Mouse (Mus musculus): ENCODE results near the gene Pten. TPM values are rescaled to one million over a fixed set of nuclear protein-coding genes. Genes with fewer than 3 reads are reported as not detected.

Gene Pten
- polyA plus RNA-seq, 1 experiment from 2014 or later = 10.1 TPM

DNA sequence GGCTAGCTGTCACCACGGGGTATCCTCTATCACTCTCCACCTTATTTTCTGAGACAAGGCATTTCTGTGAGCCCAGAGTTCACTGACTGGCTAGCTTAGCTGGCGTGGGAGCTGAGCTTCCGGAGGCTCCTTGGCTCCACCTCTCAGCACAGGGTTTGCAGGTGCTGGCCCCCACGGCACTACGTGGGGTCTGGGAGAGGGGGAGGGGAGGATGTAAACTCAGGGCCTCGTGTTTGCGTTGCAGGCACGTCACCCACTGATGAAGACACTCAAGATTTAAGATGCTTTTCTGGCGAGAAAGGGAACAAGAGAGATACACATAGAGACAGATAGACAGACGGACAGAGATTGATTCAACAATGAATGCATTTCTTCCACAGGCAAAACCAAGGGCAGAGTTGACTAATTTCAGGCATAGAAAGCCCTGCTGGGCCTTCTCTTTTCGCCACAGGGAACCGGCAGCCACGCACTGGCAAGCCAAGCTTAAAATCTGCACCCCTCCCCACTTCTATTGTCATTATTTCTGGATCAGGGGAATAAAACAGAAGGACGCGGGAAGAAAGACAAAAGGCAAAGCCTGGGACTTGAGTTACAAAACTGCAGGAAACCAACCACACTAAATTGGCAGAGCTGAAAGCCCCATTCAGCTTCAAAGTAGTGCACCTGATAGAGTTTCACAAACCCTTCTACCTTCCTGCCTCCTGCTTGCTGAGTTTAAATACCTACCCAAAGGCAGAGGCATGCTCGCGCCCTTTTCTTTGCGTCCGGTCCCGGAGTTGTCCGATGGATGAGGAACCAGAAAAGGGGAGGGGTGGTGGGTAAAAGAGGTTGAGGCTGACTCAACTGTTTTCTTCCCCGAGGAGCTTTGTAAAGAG, 30.6 kb upstream of the Pten start:
- H3K4me1 ChIP-seq = peaks cover 11% of the 10 kb centered on the region
- ATAC-seq (ENCODE audit: insufficient number of reproducible peaks, low FRiP score, low TSS enrichment, low read depth) = no peak
- H3K4me3 ChIP-seq (replicated peaks) = no peak overlapping the region
- 5% methylated on average over 22 of the region's 22 CpGs for WGBS
- peaks cover 12% of the 10 kb centered on the region; the same call in 1 of the 2 replicates for H3K27me3 ChIP-seq
- H3K36me3 ChIP-seq = no peaks in the 10 kb centered on the region
- no peak overlapping the region for H3K27ac ChIP-seq (replicated peaks)
- no peaks in the 10 kb centered on the region for H3K9me3 ChIP-seq (replicated peaks)
- H3K9ac ChIP-seq = no peak overlapping the region
- peak overlapping the region; percentile 19; the same call in 1 of the 2 replicates for H3K4me2 ChIP-seq (replicated peaks)

DNA sequence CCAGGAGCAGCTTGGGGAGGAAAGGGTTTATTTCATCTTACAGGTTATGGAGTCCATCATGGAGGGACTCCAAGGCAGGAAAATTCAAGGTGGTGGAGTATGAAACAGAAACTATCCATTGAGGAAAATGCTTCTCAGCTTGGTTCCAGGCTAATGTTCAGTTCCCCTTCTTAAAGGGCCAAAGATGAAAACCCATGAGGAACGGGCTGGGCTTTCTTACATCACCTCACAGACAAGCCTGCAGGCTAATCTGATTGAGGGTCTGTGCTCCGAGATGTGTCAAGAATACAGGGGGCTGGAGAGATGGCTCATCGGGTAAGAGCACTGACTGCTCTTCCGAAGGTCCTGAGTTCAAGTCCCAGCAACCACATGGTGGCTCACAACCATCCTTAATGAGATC, 27.5 kb upstream of the Pten start:
- Histone ChIP-seq H3K4me1 (peaks cover 11% of the 10 kb centered on the region), H3K27me3 (peaks cover 12% of the 10 kb centered on the region; the same call in 1 of the 2 replicates), H3K27ac (replicated peaks) (no peak overlapping the region), H3K36me3 (no peaks in the 10 kb centered on the region), H3K9ac (no peak overlapping the region), H3K4me2 (replicated peaks) (no peak overlapping the region), H3K4me3 (replicated peaks) (no peak overlapping the region), H3K9me3 (replicated peaks) (no peaks in the 10 kb centered on the region)
- no peak for ATAC-seq (ENCODE audit: insufficient number of reproducible peaks, low FRiP score, low TSS enrichment, low read depth)
- 82% methylated on average over 4 of the region's 4 CpGs for WGBS

DNA sequence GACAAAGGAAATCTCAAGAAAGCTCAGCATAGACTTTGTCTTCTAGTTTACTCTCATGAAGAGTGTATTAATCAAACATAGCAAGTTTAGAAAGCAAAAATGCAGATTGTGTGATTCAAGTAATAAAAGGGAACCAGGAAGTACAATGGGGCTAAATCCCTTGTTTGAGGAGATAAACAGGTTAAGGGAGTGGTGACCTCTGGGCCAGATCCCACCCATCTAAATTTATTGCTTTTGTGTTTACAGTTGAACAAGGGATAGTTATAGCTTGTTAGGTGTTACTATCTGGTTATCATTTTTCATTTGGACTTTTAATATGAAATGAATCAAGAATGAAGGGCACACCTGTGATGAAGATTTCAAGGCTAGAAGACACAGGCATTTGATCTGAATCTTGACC, 24.4 kb upstream of the Pten start:
- ATAC-seq (ENCODE audit: insufficient number of reproducible peaks, low FRiP score, low TSS enrichment, low read depth) = no peak
- Histone ChIP-seq H3K4me1 (no peaks in the 10 kb centered on the region), H3K27me3 (no peaks in the 10 kb centered on the region), H3K4me3 (replicated peaks) (no peak overlapping the region), H3K27ac (replicated peaks) (no peak overlapping the region), H3K9ac (no peak overlapping the region), H3K4me2 (replicated peaks) (no peak overlapping the region), H3K36me3 (no peaks in the 10 kb centered on the region), H3K9me3 (replicated peaks) (no peaks in the 10 kb centered on the region)

DNA sequence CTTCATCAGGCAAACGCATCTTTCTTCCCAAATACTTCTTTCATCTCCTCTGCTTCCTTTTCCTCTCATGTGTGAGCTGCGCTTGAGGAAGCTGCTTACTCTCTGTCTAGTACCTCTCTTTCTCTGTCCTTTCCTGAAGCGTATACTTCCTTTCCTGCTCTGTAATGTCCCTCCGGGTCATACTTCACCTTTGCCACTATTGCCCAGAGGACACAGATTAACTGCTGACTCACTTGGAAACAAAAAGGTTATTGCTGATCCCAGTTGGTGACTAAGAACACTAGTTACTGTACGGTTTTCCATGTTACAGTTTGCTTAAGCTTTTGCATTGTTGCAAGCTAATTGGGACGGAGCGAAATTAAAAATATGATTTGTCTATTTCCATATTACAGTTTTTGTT, 19.5 kb upstream of the Pten start:
- ATAC-seq (ENCODE audit: insufficient number of reproducible peaks, low FRiP score, low TSS enrichment, low read depth) = no peak
- Histone ChIP-seq H3K9me3 (replicated peaks) (no peaks in the 10 kb centered on the region), H3K4me2 (replicated peaks) (no peak overlapping the region), H3K36me3 (no peaks in the 10 kb centered on the region), H3K9ac (no peak overlapping the region), H3K27me3 (no peaks in the 10 kb centered on the region), H3K27ac (replicated peaks) (no peak overlapping the region), H3K4me3 (replicated peaks) (no peak overlapping the region), H3K4me1 (no peaks in the 10 kb centered on the region)
- 85% methylated on average over 7 of the region's 7 CpGs for WGBS

DNA sequence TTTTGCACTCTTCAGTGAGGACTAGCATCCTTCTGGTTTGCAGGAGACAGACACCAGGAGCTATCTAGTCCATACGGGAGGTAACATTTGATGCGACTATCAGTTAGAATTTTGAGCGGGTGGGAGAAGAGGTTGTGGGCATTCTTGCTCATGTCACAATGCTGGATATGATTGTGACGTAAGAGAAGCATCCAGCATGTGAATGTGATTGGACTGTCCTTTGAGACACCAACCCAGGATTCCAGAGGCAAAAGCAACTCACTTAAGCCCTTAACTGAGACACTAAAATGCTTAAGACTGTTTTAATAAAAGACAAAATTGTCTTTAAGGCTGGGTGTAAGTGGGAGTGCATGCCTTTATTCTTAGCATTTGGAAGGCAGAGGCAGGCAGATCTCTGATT, 17.6 kb upstream of the Pten start, which contains the start of gene Atad1:
Atad1 (minus strand) TSS at position 101 of the 400 bp plus-strand sequence.
- no peak for ATAC-seq (ENCODE audit: insufficient number of reproducible peaks, low FRiP score, low TSS enrichment, low read depth)
- H3K9ac ChIP-seq = no peak within 1 kb of the TSS
- no peaks in the 10 kb centered on the region for H3K36me3 ChIP-seq
- no peak within 1 kb of the TSS for H3K27ac ChIP-seq (replicated peaks)
- WGBS = 94% methylated on average over 4 of the region's 4 CpGs
- no peak within 1 kb of the TSS for H3K4me2 ChIP-seq (replicated peaks)
- H3K4me1 ChIP-seq = no peaks in the 10 kb centered on the region
- H3K27me3 ChIP-seq = no peaks in the 10 kb centered on the region
- no peaks in the 10 kb centered on the region for H3K9me3 ChIP-seq (replicated peaks)
- H3K4me3 ChIP-seq (replicated peaks) = no peak within 1 kb of the TSS

DNA sequence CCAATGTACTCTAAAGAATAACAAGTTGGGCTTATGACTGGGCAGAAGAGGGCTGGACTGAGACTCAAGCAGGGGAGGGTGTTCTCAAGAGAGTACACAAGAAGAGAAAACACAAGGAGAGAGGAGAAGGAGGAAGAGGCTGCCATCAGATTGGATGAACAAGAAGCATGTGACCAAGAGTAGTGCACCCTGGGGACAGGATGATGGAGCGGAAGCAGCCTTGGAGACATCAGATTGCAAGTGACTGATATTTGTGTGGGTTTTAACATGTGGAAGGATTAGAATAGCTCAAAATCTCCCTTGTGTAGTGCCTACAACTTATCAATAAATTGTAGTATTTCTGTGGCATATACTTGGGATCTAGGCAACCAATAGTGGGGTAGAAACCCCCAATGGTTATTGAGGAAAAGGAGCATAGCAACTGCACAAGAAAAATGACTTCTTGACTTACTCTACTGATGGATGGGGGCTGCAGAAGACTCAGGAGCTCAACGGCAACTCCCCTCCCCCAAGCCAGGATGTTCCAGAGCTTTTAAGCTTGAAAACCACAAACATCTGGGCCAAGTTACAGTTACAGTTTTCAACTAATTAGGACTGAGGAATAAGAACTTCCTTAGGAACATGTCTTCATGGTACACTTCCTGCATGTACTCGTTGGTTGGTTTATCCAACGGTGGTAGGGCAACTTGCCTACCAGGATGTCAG, 16.5 kb upstream of the Pten start:
- no peaks in the 10 kb centered on the region for H3K27me3 ChIP-seq
- H3K36me3 ChIP-seq = no peaks in the 10 kb centered on the region
- H3K27ac ChIP-seq (replicated peaks) = no peak overlapping the region
- no peak overlapping the region for H3K4me3 ChIP-seq (replicated peaks)
- H3K9ac ChIP-seq = no peak overlapping the region
- H3K4me1 ChIP-seq = no peaks in the 10 kb centered on the region
- 43% methylated on average over 4 of the region's 4 CpGs for WGBS
- H3K9me3 ChIP-seq (replicated peaks) = no peaks in the 10 kb centered on the region
- H3K4me2 ChIP-seq (replicated peaks) = no peak overlapping the region
- ATAC-seq (ENCODE audit: insufficient number of reproducible peaks, low FRiP score, low TSS enrichment, low read depth) = no peak

DNA sequence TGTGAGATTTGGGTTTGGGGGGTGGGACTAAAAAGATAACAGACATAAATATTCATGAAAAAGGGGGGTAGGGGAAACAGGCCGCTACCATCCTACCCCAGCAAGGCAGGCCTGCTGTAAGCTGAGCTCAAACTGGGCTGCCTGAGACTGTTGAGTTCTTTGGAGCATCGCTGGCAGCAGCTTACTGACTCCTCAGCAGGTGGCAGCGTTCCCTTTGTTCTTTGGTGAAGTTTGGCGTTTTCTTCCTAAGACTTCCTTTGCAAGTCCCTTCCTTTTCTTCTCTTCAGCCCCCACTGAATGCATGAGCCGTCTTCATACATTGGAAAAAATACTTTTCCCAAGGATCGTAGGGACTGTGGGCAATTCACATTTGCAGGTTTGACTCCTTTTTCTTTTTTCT, 7.9 kb upstream of the Pten start:
- 15% methylated on average over 6 of the region's 6 CpGs for whole genome bisulfite sequencing
- H3K27me3 ChIP-seq = peaks cover 7% of the 10 kb centered on the region; the same call in 1 of the 2 replicates
- no peaks in the 10 kb centered on the region for H3K9me3 ChIP-seq (replicated peaks)
- no peak overlapping the region for H3K9ac ChIP-seq
- no peaks in the 10 kb centered on the region for H3K36me3 ChIP-seq
- H3K27ac ChIP-seq (replicated peaks) = no peak overlapping the region
- ATAC-seq (ENCODE audit: insufficient number of reproducible peaks, low FRiP score, low TSS enrichment, low read depth) = no peak
- H3K4me3 ChIP-seq (replicated peaks) = no peak overlapping the region
- no peaks in the 10 kb centered on the region for H3K4me1 ChIP-seq
- H3K4me2 ChIP-seq (replicated peaks) = no peak overlapping the region

DNA sequence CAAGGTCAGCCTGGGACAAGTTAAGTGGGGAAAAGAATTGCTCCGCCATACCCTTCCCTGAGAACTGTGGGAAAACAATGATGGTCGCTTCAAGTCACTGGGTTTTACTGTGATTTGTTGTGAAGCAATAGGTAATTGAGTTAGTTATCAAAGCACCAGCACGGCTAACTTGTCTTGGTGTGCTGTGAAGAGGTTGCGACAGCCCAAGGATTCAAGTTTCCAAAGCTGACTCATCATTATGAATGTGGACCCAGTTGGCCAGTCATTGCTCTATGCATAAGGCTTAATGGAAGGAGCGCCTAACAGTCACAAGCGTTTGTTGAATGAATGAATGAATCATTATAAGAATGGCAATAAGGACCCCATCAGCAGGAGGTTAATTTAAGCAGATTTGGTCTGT, 4.9 kb upstream of the Pten start:
- Histone ChIP-seq H3K4me2 (replicated peaks) (no peak overlapping the region), H3K4me1 (0 out of 2 replicates have a peak, but pooled peaks cover 11% of the 10 kb centered on the region), H3K27ac (replicated peaks) (no peak overlapping the region), H3K4me3 (replicated peaks) (no peak overlapping the region), H3K27me3 (peaks cover 12% of the 10 kb centered on the region; the same call in 1 of the 2 replicates), H3K36me3 (no peaks in the 10 kb centered on the region), H3K9ac (no peak overlapping the region), H3K9me3 (replicated peaks) (no peaks in the 10 kb centered on the region)
- no peak for ATAC-seq (ENCODE audit: insufficient number of reproducible peaks, low FRiP score, low TSS enrichment, low read depth)
- 90% methylated on average over 6 of the region's 6 CpGs for WGBS

DNA sequence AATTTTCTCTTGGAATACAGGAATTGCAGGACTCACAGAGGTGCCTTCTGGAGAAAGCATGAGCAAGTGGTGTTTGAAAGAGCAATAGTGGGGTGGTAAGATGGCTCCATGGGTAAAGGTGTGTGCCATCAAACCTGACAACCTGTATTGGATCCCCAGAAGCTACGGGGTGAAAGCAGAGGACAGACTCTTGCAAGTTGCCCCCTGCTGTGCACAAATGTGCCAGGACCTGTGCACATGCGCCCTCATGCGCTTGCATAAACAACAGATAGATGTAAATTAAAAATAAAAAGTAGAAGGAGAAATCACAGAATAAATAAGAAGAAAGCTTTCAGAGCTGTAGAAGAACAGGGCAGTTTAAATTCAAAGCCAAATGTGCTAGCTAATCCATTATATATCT, 3.9 kb upstream of the Pten start:
- H3K27ac ChIP-seq (replicated peaks) = no peak overlapping the region
- 0 out of 2 replicates have a peak, but pooled peaks cover 11% of the 10 kb centered on the region for H3K4me1 ChIP-seq
- peaks cover 12% of the 10 kb centered on the region; the same call in 1 of the 2 replicates for H3K27me3 ChIP-seq
- H3K36me3 ChIP-seq = no peaks in the 10 kb centered on the region
- H3K9ac ChIP-seq = no peak overlapping the region
- no peaks in the 10 kb centered on the region for H3K9me3 ChIP-seq (replicated peaks)
- no peak overlapping the region for H3K4me3 ChIP-seq (replicated peaks)
- no peak for ATAC-seq (ENCODE audit: insufficient number of reproducible peaks, low FRiP score, low TSS enrichment, low read depth)
- 84% methylated on average over 3 of the region's 3 CpGs for WGBS
- no peak overlapping the region for H3K4me2 ChIP-seq (replicated peaks)

DNA sequence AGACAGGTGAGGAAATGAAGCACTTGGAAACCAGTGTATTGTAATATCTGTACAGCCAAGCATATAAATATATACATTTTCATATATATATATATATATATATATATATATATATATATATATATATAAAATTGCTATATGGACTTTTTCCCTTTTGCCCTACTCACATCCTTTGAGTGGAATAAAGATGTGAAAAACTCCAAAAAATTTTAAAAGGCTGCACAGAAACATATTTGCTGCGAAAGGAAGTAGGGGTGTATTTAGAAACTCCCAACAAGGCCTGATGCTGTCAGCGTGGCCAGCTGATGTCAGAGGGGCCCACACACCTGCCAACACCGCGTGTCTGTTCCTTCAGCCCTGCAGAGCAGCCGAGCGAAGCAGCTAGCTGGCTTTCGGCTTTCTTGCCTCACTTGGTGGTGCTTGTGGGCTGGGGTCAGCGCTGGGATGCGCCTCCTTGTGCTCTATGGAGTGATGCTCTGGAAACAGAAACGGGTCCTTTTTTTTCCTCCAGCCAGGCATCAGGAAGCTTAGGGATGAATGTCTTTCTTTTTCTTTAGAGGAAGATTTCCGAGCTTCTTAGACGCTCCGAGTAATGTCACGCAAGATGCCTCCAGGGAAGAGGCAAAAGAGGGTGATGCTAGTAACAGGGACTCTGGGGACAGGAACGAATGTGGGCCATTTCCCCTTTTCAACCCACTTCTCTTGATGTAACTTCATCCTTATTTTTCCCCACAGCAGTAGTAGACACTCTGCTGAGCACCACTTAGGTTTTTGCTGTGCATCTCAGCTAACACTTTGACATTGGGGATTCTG, 2.9 kb upstream of the Pten start:
- Histone ChIP-seq H3K27me3 (peaks cover 12% of the 10 kb centered on the region; the same call in 1 of the 2 replicates), H3K9me3 (replicated peaks) (no peaks in the 10 kb centered on the region), H3K27ac (replicated peaks) (no peak overlapping the region), H3K4me2 (replicated peaks) (no peak overlapping the region), H3K4me1 (0 out of 2 replicates have a peak, but pooled peaks cover 11% of the 10 kb centered on the region), H3K36me3 (no peaks in the 10 kb centered on the region), H3K4me3 (replicated peaks) (0 out of 2 replicates have a peak overlapping the region, but pooled peaks have one; percentile 4), H3K9ac (no peak overlapping the region)
- 20% methylated on average over 15 of the region's 15 CpGs for WGBS
- ATAC-seq (ENCODE audit: insufficient number of reproducible peaks, low FRiP score, low TSS enrichment, low read depth) = no peak

Data from embryonic facial prominence, embryonic 15.5 days (tissue).